Mouse (Mus musculus) hindbrain, embryonic 14.5 days (tissue): Measurements from ENCODE around the gene Tacc2. TPM values are rescaled to one million over a fixed set of nuclear protein-coding genes. Genes with fewer than 3 reads are reported as not detected.

Experiments used
- ATAC-seq: fragments of 200-750 bp; cut with Nextera tagmentation; 2 replicates; pipeline ENCODE4 v1.8.0; 2017; ENCODE audit warnings: moderate number of reproducible peaks, mild to moderate bottlenecking, moderate TSS enrichment, moderate library complexity; ENCODE audit not compliant: low FRiP score
- DNase-seq: peaks from one replicate; pipeline ENCODE4 v3.0.0-alpha.2; 2015; ENCODE audit warnings: low spot score
- H3K27ac ChIP-seq: fragments of 300-500 bp; sonication (generic); 2 replicates; pipeline ENCODE4 v1.5.1; 2014; ENCODE audit warnings: mild to moderate bottlenecking, moderate library complexity
- H3K27me3 ChIP-seq: fragments of 300-500 bp; sonication (generic); 2 replicates; pipeline ENCODE4 v1.6.1; 2014; ENCODE audit warnings: mild to moderate bottlenecking, low read length, mixed read lengths; ENCODE audit not compliant: control insufficient read depth, insufficient read depth
- H3K36me3 ChIP-seq: fragments of 300-500 bp; sonication (generic); replicated peaks from 2 replicates; pipeline ENCODE4 v1.6.1; 2014; ENCODE audit not compliant: control insufficient read depth, insufficient read depth
- H3K4me1 ChIP-seq: fragments of 300-500 bp; sonication (generic); replicated peaks from 2 replicates; pipeline ENCODE4 v1.6.1; 2014; ENCODE audit warnings: antibody characterized with exemption, low read length, mixed read lengths; ENCODE audit not compliant: control insufficient read depth, insufficient read depth
- H3K4me2 ChIP-seq: fragments of 300-500 bp; sonication (generic); replicated peaks from 2 replicates; pipeline ENCODE4 v1.6.1; 2014; ENCODE audit warnings: mild to moderate bottlenecking, moderate library complexity
- H3K4me3 ChIP-seq: fragments of 300-500 bp; sonication (generic); replicated peaks from 2 replicates; pipeline ENCODE4 v1.5.1; 2014; ENCODE audit warnings: mild to moderate bottlenecking, low read length
- H3K9ac ChIP-seq: fragments of 300-500 bp; sonication (generic); 2 replicates; pipeline ENCODE4 v1.6.1; 2014
- H3K9me3 ChIP-seq: fragments of 300-500 bp; sonication (generic); 2 replicates; pipeline ENCODE4 v1.6.1; 2016; ENCODE audit warnings: low read length; ENCODE audit not compliant: control insufficient read depth
- WGBS: fragments of 180-500 bp; shearing (Covaris S2); extraction: QIAGEN DNeasy Blood & Tissue Kit; methylation state at CpG from one replicate; pipeline ENCODE4 v1.1.7; 2014; 5-methylcytosine and 5-hydroxymethylcytosine counted together
- polyA plus RNA-seq: library from polyadenylated mRNA; unstranded; fragments of >200 nt; fragmentation: Nextera tagmentation; extraction: Ambion mirVana; gene quantifications from 2 replicates; pipeline ENCODE4 v1.2.1, GENCODE M21; 2014

Tacc2 gene
- polyA plus RNA-seq, 1 experiment from 2014 or later = 58.9 TPM

DNA sequence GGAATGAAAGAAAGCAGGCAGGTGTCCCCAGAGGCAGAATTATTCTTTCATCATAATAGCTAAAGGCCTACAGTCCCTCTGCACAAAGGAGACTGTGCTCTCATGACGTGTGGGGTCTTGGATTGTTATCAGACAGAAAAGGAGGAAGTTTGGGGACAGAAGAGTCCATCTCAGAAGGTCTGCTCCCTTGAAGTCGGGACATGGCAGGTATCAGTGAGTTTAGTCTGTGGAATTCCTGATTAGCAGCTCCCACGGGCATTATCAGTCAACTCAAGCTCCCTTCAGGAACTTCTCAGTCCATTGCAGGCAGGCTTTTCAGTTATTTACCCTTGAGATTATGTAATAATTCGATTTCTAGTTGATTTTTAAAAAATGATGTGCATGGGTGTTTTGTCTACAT, 13.4 kb upstream of the Tacc2 start:
- H3K27me3 ChIP-seq = no peaks in the 10 kb centered on the region
- H3K9ac ChIP-seq = no peak overlapping the region
- H3K4me2 ChIP-seq = no peak overlapping the region
- no peak overlapping the region for H3K4me3 ChIP-seq
- H3K36me3 ChIP-seq = no peaks in the 10 kb centered on the region
- ATAC-seq = no peak
- no peaks in the 10 kb centered on the region for H3K9me3 ChIP-seq
- H3K4me1 ChIP-seq = no peaks in the 10 kb centered on the region
- WGBS = 66% methylated on average over 4 of the region's 4 CpGs
- no peak for DNase-seq
- H3K27ac ChIP-seq = no peak overlapping the region

DNA sequence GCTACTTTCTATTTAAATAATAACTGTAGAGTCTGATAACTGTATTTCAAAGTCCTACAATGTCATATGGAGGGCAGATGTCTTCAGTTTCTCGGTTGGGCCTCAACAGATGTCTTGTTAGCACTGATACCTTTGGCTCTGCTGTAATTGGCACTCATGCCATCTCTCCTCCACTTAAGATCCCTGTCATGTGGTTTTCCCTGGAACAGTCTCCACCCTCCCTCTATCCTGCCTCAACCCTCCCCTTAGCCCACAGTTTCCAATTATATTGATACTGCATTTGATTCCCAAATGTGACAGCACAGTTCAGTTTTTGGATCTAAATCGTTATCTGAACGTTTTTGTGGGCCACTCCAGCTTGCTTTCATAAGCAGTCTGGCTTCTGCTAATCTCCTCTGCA, 12.6 kb upstream of the Tacc2 start:
- no peaks in the 10 kb centered on the region for H3K9me3 ChIP-seq
- H3K4me3 ChIP-seq = no peak overlapping the region
- ATAC-seq (no peak), DNase-seq (no peak)
- no peaks in the 10 kb centered on the region for H3K36me3 ChIP-seq
- no peaks in the 10 kb centered on the region for H3K4me1 ChIP-seq
- H3K27me3 ChIP-seq = no peaks in the 10 kb centered on the region
- no peak overlapping the region for H3K4me2 ChIP-seq
- H3K9ac ChIP-seq = no peak overlapping the region
- H3K27ac ChIP-seq = no peak overlapping the region
- whole genome bisulfite sequencing = 78% methylated on average over 3 of the region's 3 CpGs

DNA sequence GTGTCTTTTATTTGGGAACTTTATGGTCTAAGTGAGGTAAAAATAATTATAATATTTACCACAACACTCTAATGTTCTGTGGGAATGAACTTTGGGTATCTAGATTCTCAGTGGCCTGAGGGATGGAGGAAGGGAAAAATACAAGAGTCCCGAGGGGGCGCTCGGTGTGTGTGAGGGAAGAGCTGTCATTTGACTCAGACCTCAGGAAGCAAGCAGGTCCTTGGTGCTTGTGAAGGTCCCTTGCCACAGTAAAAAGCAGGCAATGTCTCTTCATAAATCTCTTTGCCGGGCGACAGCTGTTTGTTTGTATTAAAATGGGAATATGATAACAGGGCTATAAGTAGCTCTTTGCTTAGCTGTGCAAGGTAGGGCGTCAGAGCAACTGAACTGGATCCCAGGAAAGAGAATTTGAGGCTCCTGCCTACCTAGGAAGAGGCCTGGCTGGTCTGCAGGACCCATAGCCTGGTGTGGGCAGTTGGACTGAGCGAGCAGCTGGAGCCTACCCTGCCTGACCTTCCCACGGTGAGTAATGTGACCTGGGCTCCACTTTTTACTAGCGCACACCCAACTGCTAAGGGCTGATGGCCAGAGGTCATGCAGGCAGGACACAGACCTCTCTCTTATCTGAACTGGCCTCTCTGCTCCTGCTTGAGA, 8.3 kb upstream of the Tacc2 start:
- H3K27ac ChIP-seq = no peak overlapping the region
- 80% methylated on average over 9 of the region's 9 CpGs for WGBS

DNA sequence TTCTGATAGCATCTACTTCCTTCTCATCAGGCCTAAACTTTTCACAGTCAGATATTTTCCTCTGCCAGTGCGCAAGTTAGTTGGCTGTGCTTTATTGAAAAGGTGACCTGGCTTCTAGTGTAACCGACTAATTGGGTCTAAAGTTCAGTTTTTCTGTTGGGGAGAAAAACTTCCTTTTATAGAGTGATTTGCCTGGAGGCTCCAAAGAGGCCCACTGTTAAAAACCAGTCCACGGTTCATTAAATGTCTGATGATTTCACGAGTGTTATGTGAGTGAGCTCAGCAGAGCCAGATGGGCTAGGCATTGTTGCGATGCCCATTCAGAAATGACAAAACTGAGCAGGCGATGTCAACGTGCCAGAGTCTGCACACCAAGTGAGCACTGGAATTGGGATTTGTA, 6.8 kb upstream of the Tacc2 start:
- WGBS = 34% methylated on average over 7 of the region's 7 CpGs
- Histone ChIP-seq H3K9me3 (no peaks in the 10 kb centered on the region), H3K9ac (no peak overlapping the region), H3K27me3 (no peaks in the 10 kb centered on the region), H3K4me2 (no peak overlapping the region), H3K4me3 (no peak overlapping the region), H3K27ac (no peak overlapping the region), H3K36me3 (no peaks in the 10 kb centered on the region), H3K4me1 (no peaks in the 10 kb centered on the region)
- DNase-seq = no peak
- ATAC-seq = no peak

More for the DNA sequence above, 8.3 kb upstream of the Tacc2 start:
- no peak overlapping the region for H3K4me3 ChIP-seq
- DNase-seq (no peak), ATAC-seq (no peak)
- no peaks in the 10 kb centered on the region for H3K36me3 ChIP-seq
- H3K4me2 ChIP-seq = no peak overlapping the region
- no peaks in the 10 kb centered on the region for H3K4me1 ChIP-seq
- no peak overlapping the region for H3K9ac ChIP-seq
- no peaks in the 10 kb centered on the region for H3K9me3 ChIP-seq
- no peaks in the 10 kb centered on the region for H3K27me3 ChIP-seq

DNA sequence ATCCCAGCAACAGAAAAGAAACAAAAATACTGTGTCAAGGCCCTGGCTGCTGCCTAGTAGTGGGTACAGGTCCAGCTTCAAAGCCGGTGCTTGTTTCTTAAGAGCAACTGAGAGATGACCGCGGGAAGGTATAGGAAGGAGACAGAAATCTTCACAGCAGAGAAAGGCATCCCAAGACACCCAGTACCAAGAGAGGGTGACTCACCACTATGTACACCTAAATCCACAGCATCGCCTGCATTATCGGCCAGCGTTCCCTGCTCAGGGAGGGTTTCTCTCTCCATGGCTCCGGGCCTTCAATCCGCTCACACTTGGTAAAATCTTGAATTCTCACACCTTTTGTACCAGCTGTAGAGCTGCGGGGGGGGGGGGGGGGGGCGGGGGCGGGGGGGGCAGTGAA, 4.4 kb upstream of the Tacc2 start, which contains the start of gene Nsmce4a:
Nsmce4a (minus strand) TSS at position 298 of the 400 bp plus-strand sequence.
- DNase-seq = no peak
- no peaks in the 10 kb centered on the region for H3K27me3 ChIP-seq
- no peak within 1 kb of the TSS for H3K9ac ChIP-seq
- H3K4me2 ChIP-seq = no peak within 1 kb of the TSS
- no peaks in the 10 kb centered on the region for H3K9me3 ChIP-seq
- no peak for ATAC-seq
- no peak within 1 kb of the TSS for H3K27ac ChIP-seq
- 91% methylated on average over 8 of the region's 11 CpGs for WGBS
- H3K36me3 ChIP-seq = no peaks in the 10 kb centered on the region
- H3K4me1 ChIP-seq = no peaks in the 10 kb centered on the region
- H3K4me3 ChIP-seq = no peak within 1 kb of the TSS

DNA sequence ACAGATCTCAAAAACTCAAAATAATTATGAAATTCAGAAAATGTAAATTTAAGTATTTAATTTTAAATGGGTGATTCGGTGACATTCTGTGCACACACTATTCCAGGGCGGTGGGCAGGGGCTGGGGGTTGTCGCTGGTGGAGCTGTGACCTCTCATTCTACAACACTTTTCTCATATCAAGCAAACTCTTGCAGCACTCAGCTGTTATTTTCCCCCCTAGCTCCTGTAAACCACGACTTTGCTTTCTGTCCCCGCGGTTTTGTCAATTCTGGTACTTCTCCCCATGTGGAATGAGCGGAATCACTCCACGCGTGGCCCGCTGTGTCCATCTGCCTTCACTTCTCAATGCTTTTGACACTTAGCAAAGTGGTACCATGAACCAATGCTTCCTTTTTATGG, 3.5 kb upstream of the Tacc2 start:
- no peak overlapping the region for H3K4me3 ChIP-seq
- no peak overlapping the region for H3K27ac ChIP-seq
- no peak overlapping the region for H3K4me2 ChIP-seq
- no peak overlapping the region for H3K9ac ChIP-seq
- H3K4me1 ChIP-seq = no peaks in the 10 kb centered on the region
- H3K27me3 ChIP-seq = no peaks in the 10 kb centered on the region
- ATAC-seq (no peak), DNase-seq (no peak)
- H3K36me3 ChIP-seq = no peaks in the 10 kb centered on the region
- WGBS = 91% methylated on average over 10 of the region's 10 CpGs
- H3K9me3 ChIP-seq = no peaks in the 10 kb centered on the region

DNA sequence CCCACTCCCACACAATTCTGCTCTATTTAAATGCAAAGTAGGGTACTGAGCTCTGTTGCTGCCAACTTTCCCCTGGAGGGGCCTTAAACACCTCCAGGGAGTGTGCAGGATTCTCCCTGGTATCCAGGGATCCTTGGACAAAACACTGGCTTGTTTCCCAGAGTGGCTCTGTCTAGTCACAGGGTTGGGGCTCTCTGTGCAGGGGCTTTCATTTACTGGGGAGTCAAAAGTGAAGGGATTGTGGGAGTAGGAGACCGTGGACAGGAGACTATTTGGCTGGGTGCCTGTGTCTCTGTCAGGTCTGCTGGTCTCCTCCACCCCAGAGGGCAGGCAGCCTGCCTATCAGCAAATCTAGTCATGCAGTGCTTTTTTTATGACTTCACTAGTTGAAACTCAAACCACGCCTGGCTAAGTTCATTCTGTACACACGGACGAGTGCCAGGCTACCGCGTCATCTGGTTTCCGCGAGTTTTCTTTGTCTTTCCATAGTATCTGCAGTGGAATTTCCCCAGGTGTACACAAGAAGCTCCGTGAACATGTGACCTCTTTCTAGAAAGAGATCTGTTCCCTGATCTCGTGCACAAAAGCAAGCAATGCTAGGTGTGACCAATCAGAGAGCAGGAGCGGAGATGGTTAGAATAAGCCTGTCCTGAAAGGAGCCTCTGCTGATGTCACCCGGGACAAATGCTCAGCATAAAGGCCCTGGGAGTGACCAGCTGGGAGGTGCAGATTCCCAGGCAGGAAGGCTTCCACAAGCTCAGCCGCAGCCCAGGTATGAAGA, 2.8 kb upstream of the Tacc2 start:
- no peaks in the 10 kb centered on the region for H3K27me3 ChIP-seq
- H3K4me3 ChIP-seq = no peak overlapping the region
- H3K4me2 ChIP-seq = peak overlapping the region; percentile 21
- H3K36me3 ChIP-seq = no peaks in the 10 kb centered on the region
- no peaks in the 10 kb centered on the region for H3K9me3 ChIP-seq
- H3K9ac ChIP-seq = no peak overlapping the region
- ATAC-seq = peak; percentile 90; the same call in 1 of the 2 replicates
- H3K27ac ChIP-seq = peak overlapping the region; percentile 32; the same call in 1 of the 2 replicates
- DNase-seq = peak; percentile 57
- H3K4me1 ChIP-seq = no peaks in the 10 kb centered on the region
- WGBS = 54% methylated on average over 13 of the region's 13 CpGs

DNA sequence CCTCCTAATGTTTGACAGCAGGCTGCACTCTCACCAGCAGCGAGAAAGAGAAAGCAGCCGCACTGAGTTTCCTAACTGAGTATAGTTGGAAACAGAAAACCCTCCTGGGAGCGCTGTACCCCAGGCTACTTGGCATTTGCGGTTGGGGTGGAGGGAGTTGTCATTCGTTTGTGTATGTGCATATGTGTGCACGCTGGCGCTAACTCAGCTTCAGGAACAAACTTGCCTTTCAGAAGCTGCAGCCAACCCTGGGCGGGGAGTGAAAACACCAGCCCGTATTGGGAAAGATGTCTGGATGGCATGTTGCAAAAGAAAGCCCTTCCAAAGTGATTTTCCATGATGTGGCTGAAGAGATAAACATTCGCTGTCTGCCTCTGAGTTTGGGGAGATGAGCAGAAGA, 257 bp upstream of the Tacc2 start:
- no peak overlapping the region for H3K4me3 ChIP-seq
- no peaks in the 10 kb centered on the region for H3K36me3 ChIP-seq
- H3K9me3 ChIP-seq = no peaks in the 10 kb centered on the region
- 32% methylated on average over 10 of the region's 10 CpGs for WGBS
- H3K27ac ChIP-seq = no peak overlapping the region
- DNase-seq (no peak), ATAC-seq (no peak)
- H3K4me2 ChIP-seq = peak overlapping the region; percentile 24; the same call in 1 of the 2 replicates
- H3K27me3 ChIP-seq = no peaks in the 10 kb centered on the region
- H3K9ac ChIP-seq = no peak overlapping the region
- no peaks in the 10 kb centered on the region for H3K4me1 ChIP-seq

DNA sequence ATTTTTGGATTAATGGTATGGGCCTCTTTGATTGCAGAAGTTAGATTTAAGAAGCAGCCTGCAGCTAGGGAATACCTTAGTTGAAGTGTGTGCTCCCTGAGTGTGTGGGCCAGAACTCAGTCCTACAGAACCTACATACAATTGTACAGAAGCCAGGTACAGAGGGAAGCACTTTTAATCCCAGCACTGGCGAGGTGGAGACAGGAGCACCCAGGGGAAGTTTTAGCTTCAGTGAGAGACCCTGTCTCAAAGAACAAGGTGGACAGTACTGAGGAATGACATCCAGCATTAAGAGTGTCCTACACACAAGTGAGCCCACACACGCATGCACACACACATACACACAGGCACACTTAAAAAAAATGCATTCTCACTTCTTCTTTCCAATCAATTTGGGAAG, 828 bp downstream of the Tacc2 start:
- H3K9ac ChIP-seq = no peak overlapping the region
- H3K4me1 ChIP-seq = no peaks in the 10 kb centered on the region
- H3K4me2 ChIP-seq = no peak overlapping the region
- H3K9me3 ChIP-seq = no peaks in the 10 kb centered on the region
- no peaks in the 10 kb centered on the region for H3K36me3 ChIP-seq
- DNase-seq (no peak), ATAC-seq (no peak)
- no peak overlapping the region for H3K4me3 ChIP-seq
- no peak overlapping the region for H3K27ac ChIP-seq
- WGBS = 100% methylated on average over 2 of the region's 2 CpGs
- H3K27me3 ChIP-seq = no peaks in the 10 kb centered on the region
